Mouse (Mus musculus): ENCODE data around the gene Colca2. TPM values are rescaled to one million over a fixed set of nuclear protein-coding genes. Genes with fewer than 3 reads are reported as not detected.

Colca2 gene
- polyA plus RNA-seq, 1 experiment from 2014 or later = 2.9 TPM

DNA sequence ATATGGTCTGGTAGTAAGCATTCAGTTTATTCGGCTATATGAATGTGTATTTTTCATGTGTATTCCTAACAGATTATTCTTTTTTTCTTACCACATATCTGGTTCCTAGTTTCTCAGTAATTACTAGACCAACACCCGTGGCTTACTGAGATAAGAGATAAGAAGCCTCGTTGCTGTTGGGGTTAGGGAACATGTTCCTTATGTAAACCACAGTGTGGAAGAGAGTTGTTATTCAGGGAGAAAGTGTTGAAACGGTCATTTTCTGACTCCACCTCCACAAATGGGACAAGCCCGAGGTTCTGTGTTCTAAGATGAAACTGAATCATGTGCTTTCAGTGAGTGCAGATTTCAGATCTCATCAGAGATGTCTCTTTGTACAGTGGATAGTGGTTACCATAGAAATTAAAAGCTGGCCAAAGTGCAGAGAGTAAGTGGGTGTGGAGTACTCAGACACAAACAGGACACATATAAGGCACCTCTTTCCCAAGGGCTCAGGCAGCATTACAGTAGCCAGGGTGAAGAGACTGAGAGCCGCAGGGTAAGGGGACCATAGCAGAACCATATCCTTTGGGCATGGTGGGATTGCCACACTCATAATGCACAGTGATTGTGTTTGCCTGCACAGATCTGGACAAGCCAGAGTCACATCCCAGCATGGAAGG, 37.2 kb upstream of the Colca2 start:
- Histone ChIP-seq H3K27ac (replicated peaks; ENCODE audit: low read depth, low read length) (no peak overlapping the region), H3K36me3 (replicated peaks; ENCODE audit: control insufficient read depth, insufficient read depth, low read depth, low read length) (no peaks in the 10 kb centered on the region), H3K4me1 (ENCODE audit: control insufficient read depth, insufficient read depth, low read length) (no peaks in the 10 kb centered on the region), H3K9ac (replicated peaks; ENCODE audit: low read length) (no peak overlapping the region), H3K4me2 (ENCODE audit: low read depth, low read length) (no peak overlapping the region), H3K9me3 (replicated peaks; ENCODE audit: control insufficient read depth, low read length) (no peaks in the 10 kb centered on the region), H3K27me3 (ENCODE audit: control insufficient read depth, insufficient read depth, low read length) (no peaks in the 10 kb centered on the region), H3K4me3 (ENCODE audit: low read depth, low read length) (no peak overlapping the region)
- no peak for ATAC-seq (replicated peaks; ENCODE audit: insufficient number of reproducible peaks, low FRiP score, low TSS enrichment, low read depth)
- DNase-seq (ENCODE audit: low spot score) = no peak
- WGBS = 76% methylated on average over 6 of the region's 6 CpGs

DNA sequence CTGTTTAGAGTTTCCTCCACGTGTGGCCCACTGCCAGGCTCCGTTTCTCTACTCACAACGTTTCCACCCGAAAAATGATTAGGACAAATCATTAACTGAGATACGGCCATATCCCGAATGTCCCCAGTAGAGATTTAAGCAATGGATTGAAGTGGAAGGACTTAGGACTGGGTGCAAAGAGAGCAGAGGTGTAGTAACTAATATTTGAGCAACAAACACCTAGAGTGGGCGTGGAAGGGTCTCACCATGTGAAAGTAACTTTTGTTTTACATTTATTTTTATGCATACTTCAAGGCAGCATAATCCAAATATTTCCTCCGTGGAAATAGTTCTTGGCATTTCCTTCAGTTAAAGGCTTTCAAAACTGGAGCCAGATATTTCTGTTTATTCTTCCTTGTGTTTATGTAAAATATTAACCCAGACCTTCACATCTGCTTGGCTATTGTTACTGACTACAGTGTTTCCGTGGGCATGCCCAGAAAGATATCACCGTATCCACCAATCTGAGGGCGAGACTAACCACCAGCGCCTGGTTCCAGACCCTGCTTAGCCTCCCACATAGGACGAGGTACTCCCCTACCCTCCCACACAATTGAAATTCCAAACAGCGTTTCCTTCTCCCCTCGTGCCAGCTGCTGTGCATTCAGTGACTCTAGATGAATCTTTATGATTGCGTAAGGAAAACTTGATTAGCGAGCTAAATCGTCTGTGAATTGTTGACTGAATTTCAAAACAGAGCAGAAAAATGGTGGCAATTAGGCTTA, 34.4 kb upstream of the Colca2 start:
- Histone ChIP-seq H3K4me1 (ENCODE audit: control insufficient read depth, insufficient read depth, low read length) (no peaks in the 10 kb centered on the region), H3K4me3 (ENCODE audit: low read depth, low read length) (no peak overlapping the region), H3K27ac (replicated peaks; ENCODE audit: low read depth, low read length) (no peak overlapping the region), H3K36me3 (replicated peaks; ENCODE audit: control insufficient read depth, insufficient read depth, low read depth, low read length) (no peaks in the 10 kb centered on the region), H3K27me3 (ENCODE audit: control insufficient read depth, insufficient read depth, low read length) (no peaks in the 10 kb centered on the region), H3K9me3 (replicated peaks; ENCODE audit: control insufficient read depth, low read length) (no peaks in the 10 kb centered on the region), H3K4me2 (ENCODE audit: low read depth, low read length) (no peak overlapping the region), H3K9ac (replicated peaks; ENCODE audit: low read length) (no peak overlapping the region)
- WGBS = 73% methylated on average over 18 of the region's 18 CpGs
- ATAC-seq (replicated peaks; ENCODE audit: insufficient number of reproducible peaks, low FRiP score, low TSS enrichment, low read depth) (no peak), DNase-seq (ENCODE audit: low spot score) (no peak)

DNA sequence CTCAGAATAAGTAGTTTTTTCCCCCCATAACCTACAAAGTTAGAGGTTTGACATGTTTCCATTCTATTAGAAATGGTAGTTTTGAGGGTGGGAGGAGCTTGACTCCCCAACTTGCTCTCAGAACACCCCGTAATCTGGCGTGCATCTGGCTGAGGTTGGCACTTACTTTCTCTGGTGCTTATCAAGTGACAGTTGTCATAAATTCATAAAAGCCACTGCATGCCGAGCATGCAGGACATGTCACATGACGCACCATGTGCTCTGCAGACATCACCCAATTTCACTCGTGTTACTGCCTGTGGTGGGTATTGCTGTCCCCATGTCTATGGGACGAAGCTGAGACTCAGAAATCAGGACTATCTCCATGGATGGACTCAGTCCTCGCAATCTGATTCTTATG, 32.1 kb upstream of the Colca2 start:
- H3K36me3 ChIP-seq (replicated peaks; ENCODE audit: control insufficient read depth, insufficient read depth, low read depth, low read length) = no peaks in the 10 kb centered on the region
- no peak overlapping the region for H3K9ac ChIP-seq (replicated peaks; ENCODE audit: low read length)
- no peak overlapping the region for H3K4me2 ChIP-seq (ENCODE audit: low read depth, low read length)
- DNase-seq (ENCODE audit: low spot score) (no peak), ATAC-seq (replicated peaks; ENCODE audit: insufficient number of reproducible peaks, low FRiP score, low TSS enrichment, low read depth) (no peak)
- H3K4me1 ChIP-seq (ENCODE audit: control insufficient read depth, insufficient read depth, low read length) = no peaks in the 10 kb centered on the region
- WGBS = 85% methylated on average over 7 of the region's 7 CpGs
- no peaks in the 10 kb centered on the region for H3K27me3 ChIP-seq (ENCODE audit: control insufficient read depth, insufficient read depth, low read length)
- no peaks in the 10 kb centered on the region for H3K9me3 ChIP-seq (replicated peaks; ENCODE audit: control insufficient read depth, low read length)
- no peak overlapping the region for H3K4me3 ChIP-seq (ENCODE audit: low read depth, low read length)
- no peak overlapping the region for H3K27ac ChIP-seq (replicated peaks; ENCODE audit: low read depth, low read length)

DNA sequence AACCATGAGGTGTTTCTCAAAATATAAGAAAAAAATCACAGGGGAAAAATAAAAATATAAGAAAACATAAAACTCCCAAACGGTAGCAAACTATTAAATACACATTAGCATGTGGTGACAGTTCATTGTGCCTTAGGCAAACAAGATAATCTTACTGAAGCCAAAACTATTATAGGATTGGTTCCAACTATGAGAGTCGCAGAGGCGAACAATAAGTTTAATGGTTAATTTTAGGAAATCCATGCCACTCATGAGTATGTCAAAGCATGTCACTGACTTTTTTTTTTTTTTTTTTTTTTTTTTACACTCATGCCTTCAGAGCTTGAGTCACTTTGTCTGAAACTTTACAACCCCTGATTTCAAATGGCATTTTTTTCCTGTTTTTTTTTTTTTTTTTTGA, 28.0 kb upstream of the Colca2 start:
- H3K9ac ChIP-seq (replicated peaks; ENCODE audit: low read length) = no peak overlapping the region
- ATAC-seq (replicated peaks; ENCODE audit: insufficient number of reproducible peaks, low FRiP score, low TSS enrichment, low read depth) (no peak), DNase-seq (ENCODE audit: low spot score) (no peak)
- H3K27me3 ChIP-seq (ENCODE audit: control insufficient read depth, insufficient read depth, low read length) = no peaks in the 10 kb centered on the region
- H3K36me3 ChIP-seq (replicated peaks; ENCODE audit: control insufficient read depth, insufficient read depth, low read depth, low read length) = no peaks in the 10 kb centered on the region
- H3K9me3 ChIP-seq (replicated peaks; ENCODE audit: control insufficient read depth, low read length) = no peaks in the 10 kb centered on the region
- no peak overlapping the region for H3K4me2 ChIP-seq (ENCODE audit: low read depth, low read length)
- no peak overlapping the region for H3K27ac ChIP-seq (replicated peaks; ENCODE audit: low read depth, low read length)
- no peak overlapping the region for H3K4me3 ChIP-seq (ENCODE audit: low read depth, low read length)
- 87% methylated on average over 3 of the region's 3 CpGs for WGBS
- no peaks in the 10 kb centered on the region for H3K4me1 ChIP-seq (ENCODE audit: control insufficient read depth, insufficient read depth, low read length)

DNA sequence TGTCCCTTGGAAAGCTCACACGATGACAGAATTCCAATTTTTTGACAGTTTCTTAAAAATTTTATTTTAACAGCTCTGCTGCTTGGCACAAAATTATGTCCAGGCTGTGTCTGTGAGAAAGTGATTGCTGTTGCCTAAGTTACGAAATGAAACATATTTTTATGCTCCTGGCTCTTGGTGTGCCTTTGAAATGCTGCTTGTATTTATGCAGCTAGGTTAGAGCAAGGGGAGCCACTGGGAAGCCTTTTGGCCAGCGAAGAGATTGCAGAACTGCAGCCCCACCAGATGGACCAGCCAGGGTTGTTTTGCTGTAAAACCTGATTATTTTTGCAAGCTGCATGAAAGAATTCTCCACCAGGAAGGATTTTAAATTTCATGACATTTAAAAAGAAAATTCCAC, 26.8 kb upstream of the Colca2 start:
- no peak overlapping the region for H3K27ac ChIP-seq (replicated peaks; ENCODE audit: low read depth, low read length)
- 73% methylated on average over 3 of the region's 3 CpGs for WGBS
- DNase-seq (ENCODE audit: low spot score) = no peak
- no peaks in the 10 kb centered on the region for H3K36me3 ChIP-seq (replicated peaks; ENCODE audit: control insufficient read depth, insufficient read depth, low read depth, low read length)
- no peak for ATAC-seq (replicated peaks; ENCODE audit: insufficient number of reproducible peaks, low FRiP score, low TSS enrichment, low read depth)
- H3K4me2 ChIP-seq (ENCODE audit: low read depth, low read length) = no peak overlapping the region
- no peak overlapping the region for H3K9ac ChIP-seq (replicated peaks; ENCODE audit: low read length)
- no peaks in the 10 kb centered on the region for H3K27me3 ChIP-seq (ENCODE audit: control insufficient read depth, insufficient read depth, low read length)
- H3K9me3 ChIP-seq (replicated peaks; ENCODE audit: control insufficient read depth, low read length) = no peaks in the 10 kb centered on the region
- H3K4me1 ChIP-seq (ENCODE audit: control insufficient read depth, insufficient read depth, low read length) = no peaks in the 10 kb centered on the region
- H3K4me3 ChIP-seq (ENCODE audit: low read depth, low read length) = no peak overlapping the region

DNA sequence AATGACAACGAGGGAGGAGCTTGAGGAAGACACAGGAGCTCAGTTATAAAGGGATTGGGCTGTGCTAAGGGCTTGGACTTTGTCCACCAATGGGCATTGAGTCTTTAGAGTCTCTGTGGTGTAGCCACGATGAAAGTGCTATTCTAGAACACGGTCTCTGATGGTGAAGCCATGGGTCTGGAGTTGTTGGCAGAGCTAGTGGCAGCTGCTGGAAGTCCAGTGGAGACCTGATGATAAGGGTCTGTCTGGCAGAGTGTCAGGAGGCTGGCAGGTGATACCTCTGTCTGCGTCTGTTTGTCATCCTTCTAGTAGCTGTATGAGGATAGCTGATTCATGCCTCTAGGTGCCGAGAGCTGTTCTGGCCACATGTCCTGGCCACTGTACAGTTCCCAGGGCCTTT, 25.6 kb upstream of the Colca2 start:
- Histone ChIP-seq H3K36me3 (replicated peaks; ENCODE audit: control insufficient read depth, insufficient read depth, low read depth, low read length) (no peaks in the 10 kb centered on the region), H3K27me3 (ENCODE audit: control insufficient read depth, insufficient read depth, low read length) (no peaks in the 10 kb centered on the region), H3K4me1 (ENCODE audit: control insufficient read depth, insufficient read depth, low read length) (no peaks in the 10 kb centered on the region), H3K9me3 (replicated peaks; ENCODE audit: control insufficient read depth, low read length) (no peaks in the 10 kb centered on the region), H3K4me3 (ENCODE audit: low read depth, low read length) (no peak overlapping the region), H3K27ac (replicated peaks; ENCODE audit: low read depth, low read length) (no peak overlapping the region), H3K9ac (replicated peaks; ENCODE audit: low read length) (no peak overlapping the region), H3K4me2 (ENCODE audit: low read depth, low read length) (no peak overlapping the region)
- no peak for DNase-seq (ENCODE audit: low spot score)
- WGBS = 78% methylated on average over 5 of the region's 5 CpGs
- no peak for ATAC-seq (replicated peaks; ENCODE audit: insufficient number of reproducible peaks, low FRiP score, low TSS enrichment, low read depth)

DNA sequence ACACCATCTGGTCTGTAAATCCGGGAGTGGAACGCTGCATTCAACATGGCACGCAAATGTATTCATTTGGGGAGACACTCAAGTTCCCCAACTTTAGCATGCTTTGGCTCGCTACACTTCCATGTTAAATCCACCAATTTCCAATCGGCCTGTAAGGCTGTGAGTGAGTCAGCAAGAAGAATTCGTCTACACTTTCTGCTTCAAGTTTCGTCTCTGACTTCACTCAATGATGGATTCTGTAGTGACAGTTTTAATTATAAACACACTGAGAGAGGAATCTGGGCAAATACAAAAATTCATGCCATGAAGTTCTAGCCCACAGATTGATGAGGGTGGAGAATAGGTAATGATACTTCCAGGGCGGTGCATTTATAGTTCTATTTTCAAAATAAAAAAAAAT, 15.2 kb upstream of the Colca2 start:
- no peak overlapping the region for H3K4me2 ChIP-seq (ENCODE audit: low read depth, low read length)
- 73% methylated on average over 8 of the region's 8 CpGs for WGBS
- H3K27ac ChIP-seq (replicated peaks; ENCODE audit: low read depth, low read length) = no peak overlapping the region
- DNase-seq (ENCODE audit: low spot score) (no peak), ATAC-seq (replicated peaks; ENCODE audit: insufficient number of reproducible peaks, low FRiP score, low TSS enrichment, low read depth) (no peak)
- no peaks in the 10 kb centered on the region for H3K36me3 ChIP-seq (replicated peaks; ENCODE audit: control insufficient read depth, insufficient read depth, low read depth, low read length)
- H3K9me3 ChIP-seq (replicated peaks; ENCODE audit: control insufficient read depth, low read length) = no peaks in the 10 kb centered on the region
- no peaks in the 10 kb centered on the region; the same call in 1 of the 2 replicates for H3K4me1 ChIP-seq (ENCODE audit: control insufficient read depth, insufficient read depth, low read length)
- H3K27me3 ChIP-seq (ENCODE audit: control insufficient read depth, insufficient read depth, low read length) = no peaks in the 10 kb centered on the region
- H3K9ac ChIP-seq (replicated peaks; ENCODE audit: low read length) = no peak overlapping the region
- H3K4me3 ChIP-seq (ENCODE audit: low read depth, low read length) = no peak overlapping the region

DNA sequence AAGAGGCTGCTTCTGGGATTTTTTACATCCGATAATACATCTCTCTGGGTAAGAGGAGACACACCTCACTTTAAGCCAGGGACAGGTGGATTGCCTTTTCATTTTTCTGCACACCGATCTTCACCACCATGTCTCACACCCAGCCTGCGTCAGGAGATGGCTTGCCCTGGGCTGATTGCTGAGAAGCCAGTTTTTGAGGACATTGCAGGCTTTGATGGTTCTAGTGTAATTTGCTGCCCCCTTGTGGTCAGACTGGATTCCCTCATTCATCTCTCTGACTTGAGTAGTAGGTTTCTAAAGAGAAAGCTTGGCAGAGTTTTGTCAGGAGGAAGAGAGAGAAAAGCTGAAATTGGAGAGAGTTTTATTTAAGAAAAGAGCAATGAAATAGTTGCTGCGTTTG, 14.3 kb upstream of the Colca2 start:
- Histone ChIP-seq H3K4me3 (ENCODE audit: low read depth, low read length) (no peak overlapping the region), H3K9ac (replicated peaks; ENCODE audit: low read length) (no peak overlapping the region), H3K36me3 (replicated peaks; ENCODE audit: control insufficient read depth, insufficient read depth, low read depth, low read length) (no peaks in the 10 kb centered on the region), H3K27me3 (ENCODE audit: control insufficient read depth, insufficient read depth, low read length) (no peaks in the 10 kb centered on the region), H3K9me3 (replicated peaks; ENCODE audit: control insufficient read depth, low read length) (no peaks in the 10 kb centered on the region), H3K4me2 (ENCODE audit: low read depth, low read length) (no peak overlapping the region), H3K27ac (replicated peaks; ENCODE audit: low read depth, low read length) (no peak overlapping the region), H3K4me1 (ENCODE audit: control insufficient read depth, insufficient read depth, low read length) (no peaks in the 10 kb centered on the region; the same call in 1 of the 2 replicates)
- no peak for ATAC-seq (replicated peaks; ENCODE audit: insufficient number of reproducible peaks, low FRiP score, low TSS enrichment, low read depth)
- peak; percentile 90 for DNase-seq (ENCODE audit: low spot score)
- WGBS = 40% methylated on average over 4 of the region's 4 CpGs

All from embryonic facial prominence, embryonic 11.5 days (tissue).